Mouse (Mus musculus) kidney, adult 2 months (tissue): Measurements from ENCODE around the gene Rif1.

ENCODE experiments used
- CTCF ChIP-seq: fragments of 200-500 bp; conservative IDR thresholded peaks from 2 replicates; pipeline ENCODE4 v1.5.1; 2011; ENCODE audit warnings: low read depth, mild to moderate bottlenecking, control low read depth, low read length, moderate library complexity, mixed read lengths; ENCODE audit not compliant: insufficient read depth, insufficient read length
- POLR2A ChIP-seq: fragments of 200-500 bp; IDR thresholded peaks from one replicate; pipeline ENCODE4 v1.6.1; 2011; ENCODE audit warnings: low read depth, low read length, control low read depth

DNA sequence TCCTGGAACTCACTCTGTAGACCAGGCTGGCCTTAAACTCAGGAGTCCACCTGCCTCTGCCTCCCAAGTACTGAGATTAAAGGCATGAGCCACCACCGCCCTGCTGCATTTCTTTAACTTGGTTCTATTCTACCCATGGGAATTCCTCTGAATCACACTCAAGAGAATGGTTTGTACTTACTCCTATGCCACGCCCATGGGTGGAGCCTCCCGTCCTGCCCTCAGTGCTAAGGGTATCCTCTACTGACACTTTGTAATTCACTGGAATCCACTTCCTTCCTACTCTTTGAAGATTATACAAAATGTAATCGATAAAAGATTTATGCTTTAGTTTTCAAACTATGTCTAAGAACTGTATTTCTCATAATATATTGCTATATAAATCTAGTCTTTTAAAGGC, 41.1 kb upstream of the Rif1 start:
- TF ChIP-seq CTCF (no peak), POLR2A (no peak)
